Mouse (Mus musculus) ES-E14 (cell line): ENCODE data around the gene Mbd6.

Experiments
- CHD2 ChIP-seq: IDR thresholded peaks from 2 replicates; pipeline ENCODE4 v1.6.1; 2014; ENCODE audit warnings: mild to moderate bottlenecking, low read depth, low read length, inconsistent platforms
- HCFC1 ChIP-seq: IDR thresholded peaks from 2 replicates; pipeline ENCODE4 v1.6.1; 2012; ENCODE audit warnings: low read length, inconsistent platforms, borderline replicate concordance; ENCODE audit not compliant: insufficient read depth
- ZC3H11A ChIP-seq: IDR thresholded peaks from 2 replicates; pipeline ENCODE4 v1.6.1; 2012; ENCODE audit warnings: low read depth, mild to moderate bottlenecking, inconsistent platforms, low read length, borderline replicate concordance
- ZNF384 ChIP-seq: IDR thresholded peaks from 2 replicates; pipeline ENCODE4 v1.6.1; 2012; ENCODE audit warnings: low read depth, low read length, inconsistent platforms

DNA sequence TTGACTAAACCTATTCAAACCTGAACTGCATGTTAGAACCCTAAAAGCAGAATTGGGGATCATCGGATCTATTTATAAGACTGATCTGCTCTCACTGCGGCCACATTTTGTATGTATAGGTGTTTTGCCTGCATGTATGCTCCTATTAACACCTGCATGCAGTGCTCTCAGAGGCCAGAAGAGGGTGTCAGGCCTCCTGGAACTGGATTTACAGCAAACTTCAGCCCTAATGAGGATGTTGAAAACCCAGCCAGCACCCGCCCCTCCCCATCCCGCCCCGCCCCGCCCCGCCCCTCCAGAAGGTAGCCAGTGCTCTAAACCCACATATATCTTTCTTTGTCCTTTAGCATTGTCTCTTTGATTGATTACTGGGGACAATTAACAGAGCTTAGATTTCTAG, 35.7 kb upstream of the Mbd6 start:
- TF ChIP-seq ZC3H11A (peak; percentile 16; the same call in 1 of the 2 replicates), ZNF384 (no peak), CHD2 (no peak), HCFC1 (no peak)
